Mouse (Mus musculus) testis, adult 2 months (tissue): ENCODE results near the gene Terf2ip. TPM values are rescaled to one million over a fixed set of nuclear protein-coding genes. Genes with fewer than 3 reads are reported as not detected.

Experiments
- H3K27ac ChIP-seq: fragments of 200-500 bp; 2 replicates; pipeline ENCODE4 v1.5.1; 2012; ENCODE audit warnings: low read depth, low read length; ENCODE audit not compliant: control insufficient read depth, insufficient read depth
- H3K27me3 ChIP-seq: fragments of 200-500 bp; 2 replicates; pipeline ENCODE4 v1.6.1; 2012; ENCODE audit warnings: mild to moderate bottlenecking, low read length, moderate library complexity; ENCODE audit not compliant: control insufficient read depth, insufficient read depth
- H3K36me3 ChIP-seq: fragments of 200-500 bp; 2 replicates; pipeline ENCODE4 v1.6.1; 2012; ENCODE audit warnings: mild to moderate bottlenecking, low read length; ENCODE audit not compliant: control insufficient read depth, insufficient read depth
- H3K4me1 ChIP-seq: fragments of 200-500 bp; 2 replicates; pipeline ENCODE4 v1.6.1; 2012; ENCODE audit warnings: low read length; ENCODE audit not compliant: control insufficient read depth, insufficient read depth
- H3K4me3 ChIP-seq: fragments of 200-500 bp; 2 replicates; pipeline ENCODE4 v1.5.1; 2012; ENCODE audit warnings: low read depth, mild to moderate bottlenecking, low read length, moderate library complexity, mixed read lengths; ENCODE audit not compliant: control insufficient read depth
- CTCF ChIP-seq: fragments of 200-500 bp; IDR thresholded peaks from 2 replicates; pipeline ENCODE4 v1.5.1; 2012; ENCODE audit warnings: low read depth, mild to moderate bottlenecking, inconsistent platforms, low read length, moderate library complexity; ENCODE audit not compliant: control insufficient read depth, insufficient read depth, insufficient replicate concordance
- POLR2A ChIP-seq: fragments of 200-500 bp; IDR thresholded peaks from 2 replicates; pipeline ENCODE4 v1.6.1; 2012; ENCODE audit warnings: low read depth, mild to moderate bottlenecking, inconsistent platforms, low read length, moderate library complexity; ENCODE audit not compliant: control insufficient read depth
- polyA plus RNA-seq: library from polyadenylated mRNA; depleted of rRNA; stranded (reverse); fragments of >200 nt; gene quantifications from 2 replicates; pipeline ENCODE4 v1.2.3, GENCODE M21; 2012; rRNA removed

Terf2ip gene
- 2.9 and 3.8 TPM in 2 replicates for polyA plus RNA-seq

DNA sequence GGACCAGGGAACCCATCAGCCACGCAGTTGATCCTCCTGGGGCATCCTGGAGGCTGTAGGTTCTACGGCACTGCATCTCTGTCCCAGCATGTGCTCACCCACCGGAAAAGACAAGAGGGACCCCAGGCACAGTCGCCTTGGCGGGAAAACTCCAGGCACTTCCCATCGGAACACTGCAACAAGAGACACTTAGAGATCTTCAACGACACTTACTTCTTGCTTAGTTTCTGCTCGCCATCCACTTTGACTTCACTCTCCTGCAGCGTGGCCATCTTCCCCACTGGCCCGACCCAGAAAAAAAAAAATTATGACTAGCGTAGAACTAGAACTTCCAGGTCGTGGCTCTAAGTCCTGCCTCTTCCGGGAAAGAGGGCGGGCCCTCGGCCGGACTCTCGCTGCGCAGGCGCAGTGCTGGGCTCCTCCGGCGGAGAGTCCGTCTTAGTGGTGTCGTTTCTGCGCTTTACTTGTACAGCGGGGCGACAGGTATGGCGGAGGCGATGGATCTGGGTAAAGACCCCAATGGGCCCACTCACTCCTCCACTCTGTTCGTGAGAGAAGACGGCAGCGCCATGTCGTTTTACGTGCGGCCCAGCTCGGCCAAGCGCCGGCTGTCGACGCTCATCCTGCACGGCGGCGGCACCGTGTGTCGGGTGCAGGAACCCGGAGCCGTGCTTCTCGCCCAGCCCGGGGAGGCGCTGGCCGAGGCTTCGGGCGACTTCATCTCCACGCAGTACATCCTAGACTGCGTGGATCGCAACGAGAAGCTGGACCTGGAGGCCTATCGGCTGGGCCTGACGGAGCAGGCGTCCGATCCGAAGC, at the start of gene Terf2ip, which contains the start of gene Kars:
Terf2ip (plus strand) TSS at position 402 of the 819 bp plus-strand sequence.
Kars (minus strand) TSS at position 327 of the 819 bp plus-strand sequence.
- Histone ChIP-seq H3K36me3 (no peaks in the 10 kb centered on the region; the same call in 1 of the 2 replicates), H3K4me3 (peak within 1 kb of the TSS; percentile 92), H3K27me3 (no peaks in the 10 kb centered on the region), H3K27ac (peak within 1 kb of the TSS; percentile 73), H3K4me1 (no peaks in the 10 kb centered on the region; the same call in 1 of the 2 replicates)
- TF ChIP-seq CTCF = no peak
- TF ChIP-seq POLR2A = peak; percentile 94

DNA sequence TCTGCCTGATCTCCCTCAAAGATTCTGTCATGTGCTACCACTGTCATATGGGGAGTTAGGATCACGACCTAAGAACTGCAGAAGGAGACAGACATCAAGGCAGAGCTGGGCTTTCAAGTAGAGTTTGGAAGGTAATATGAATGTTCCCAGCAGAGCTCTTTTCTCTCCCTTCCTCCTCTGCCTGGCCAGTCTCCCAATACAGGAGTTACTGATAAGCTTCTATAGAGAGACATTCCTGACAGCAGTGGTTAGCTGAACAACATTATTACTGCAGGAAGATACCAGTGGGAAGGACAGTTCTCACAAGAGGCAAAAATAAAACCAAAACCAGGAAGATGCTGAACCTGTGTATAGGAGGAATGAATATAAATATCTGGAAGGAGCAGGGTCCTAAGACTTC, 48.6 kb upstream of the Terf2ip start:
- peak overlapping the region; percentile 42; the same call in 1 of the 2 replicates for H3K4me3 ChIP-seq
- no peaks in the 10 kb centered on the region for H3K36me3 ChIP-seq
- H3K27me3 ChIP-seq = no peaks in the 10 kb centered on the region
- H3K4me1 ChIP-seq = no peaks in the 10 kb centered on the region
- no peak overlapping the region for H3K27ac ChIP-seq
- TF ChIP-seq CTCF (no peak), POLR2A (no peak)

DNA sequence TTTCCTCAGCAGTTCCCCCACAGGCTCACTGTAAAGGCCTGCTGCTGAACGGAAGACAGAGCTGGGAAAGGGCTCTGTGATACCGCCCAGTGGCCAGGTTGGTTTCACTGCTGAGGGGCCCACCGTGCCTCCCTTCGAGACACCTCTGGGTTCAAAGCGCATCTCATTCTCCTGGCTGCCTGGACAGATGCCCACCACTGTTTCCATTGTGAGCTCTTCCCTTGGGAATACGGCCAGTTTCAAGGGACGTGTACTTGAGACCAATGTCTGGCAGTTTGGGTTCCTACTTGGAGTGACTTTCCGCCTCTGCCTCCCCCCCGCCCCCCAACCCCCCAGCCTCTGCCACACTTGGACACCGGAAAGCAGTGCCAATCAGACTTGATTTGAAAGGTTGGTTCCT, 48.1 kb upstream of the Terf2ip start:
- Histone ChIP-seq H3K36me3 (no peaks in the 10 kb centered on the region), H3K27me3 (no peaks in the 10 kb centered on the region), H3K4me1 (no peaks in the 10 kb centered on the region), H3K4me3 (peak overlapping the region; percentile 42), H3K27ac (no peak overlapping the region)
- TF ChIP-seq POLR2A (no peak), CTCF (no peak)

DNA sequence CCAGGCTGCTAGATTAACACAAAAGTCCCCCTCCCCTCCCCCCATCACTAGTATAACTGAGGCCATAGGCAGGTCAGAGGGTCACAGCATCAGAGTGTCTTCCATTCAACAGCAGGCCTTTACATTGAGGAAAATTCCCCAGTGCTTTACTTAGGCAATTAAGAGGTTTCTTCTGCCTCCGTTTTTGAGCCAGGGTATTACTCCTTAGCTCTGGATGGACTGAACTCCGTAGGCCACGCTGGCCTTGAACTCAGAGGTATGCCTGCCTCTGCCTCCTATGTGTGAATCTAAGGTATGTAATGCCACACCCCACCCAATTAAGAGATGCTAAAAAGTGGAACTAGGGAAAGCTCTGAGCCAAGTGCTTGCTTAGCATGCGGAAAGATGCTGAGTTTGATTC, 47.7 kb upstream of the Terf2ip start:
- no peaks in the 10 kb centered on the region for H3K36me3 ChIP-seq
- no peaks in the 10 kb centered on the region for H3K27me3 ChIP-seq
- H3K4me1 ChIP-seq = no peaks in the 10 kb centered on the region
- no peak overlapping the region for H3K4me3 ChIP-seq
- TF ChIP-seq CTCF (no peak), POLR2A (no peak)
- H3K27ac ChIP-seq = no peak overlapping the region

DNA sequence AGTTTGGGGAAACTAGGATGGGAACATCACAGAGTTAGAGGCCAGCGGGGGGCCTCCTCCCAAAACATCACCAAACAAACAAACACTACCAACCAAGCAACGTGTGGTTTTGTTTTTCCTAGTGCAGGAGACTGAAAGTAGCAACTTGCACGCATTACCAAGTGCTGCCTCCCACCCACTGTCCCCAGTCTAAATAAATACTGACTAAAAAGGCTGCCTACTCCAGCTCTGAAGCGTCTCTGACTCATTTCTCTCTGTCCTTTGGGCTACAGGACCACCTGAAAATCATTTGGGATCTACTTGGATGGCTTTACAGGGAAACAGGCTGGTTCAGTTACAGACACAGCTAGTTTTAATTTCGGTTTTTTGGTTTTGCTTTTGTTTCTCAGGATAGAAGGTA, 46.8 kb upstream of the Terf2ip start:
- Histone ChIP-seq H3K27ac (no peak overlapping the region), H3K27me3 (no peaks in the 10 kb centered on the region), H3K4me3 (no peak overlapping the region), H3K4me1 (no peaks in the 10 kb centered on the region), H3K36me3 (no peaks in the 10 kb centered on the region)
- TF ChIP-seq POLR2A = no peak

DNA sequence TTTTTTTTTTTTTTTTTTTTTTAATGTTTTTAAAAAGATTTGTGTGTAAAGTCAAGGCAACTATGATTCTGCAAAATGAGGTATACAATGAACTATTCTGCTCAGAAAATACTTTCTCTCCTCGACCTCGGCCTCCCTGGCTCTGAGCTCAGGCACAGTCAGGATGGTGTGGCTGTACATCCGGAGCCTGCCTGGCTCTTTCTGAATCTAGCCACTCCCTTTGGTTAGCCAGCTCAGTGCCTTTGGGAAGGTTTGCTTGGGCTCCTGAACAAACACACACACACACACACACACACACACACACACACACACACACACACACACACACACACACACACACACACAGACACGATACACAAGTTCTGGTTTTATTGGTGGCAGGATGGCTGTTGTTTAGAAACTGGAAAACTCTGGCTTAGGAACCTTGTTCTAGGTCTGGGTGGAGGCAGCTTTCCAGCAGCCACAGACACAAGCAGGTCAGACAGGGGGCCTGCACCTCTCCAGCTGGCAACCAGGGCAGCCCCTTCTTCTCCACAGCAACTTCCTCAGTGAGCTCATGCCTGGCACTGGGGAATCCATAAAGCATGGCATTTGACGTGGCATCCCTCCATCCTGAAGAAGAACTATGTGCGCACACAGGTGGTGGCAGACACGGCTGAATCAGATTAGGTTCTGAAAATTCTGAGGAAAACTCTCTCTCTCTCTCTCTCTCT, 46.2 kb upstream of the Terf2ip start:
- Histone ChIP-seq H3K4me1 (no peaks in the 10 kb centered on the region), H3K27ac (peak overlapping the region; percentile 49; the same call in 1 of the 2 replicates), H3K27me3 (no peaks in the 10 kb centered on the region), H3K36me3 (peaks cover 1% of the 10 kb centered on the region; the same call in 1 of the 2 replicates), H3K4me3 (no peak overlapping the region)
- TF ChIP-seq CTCF (no peak), POLR2A (no peak)

DNA sequence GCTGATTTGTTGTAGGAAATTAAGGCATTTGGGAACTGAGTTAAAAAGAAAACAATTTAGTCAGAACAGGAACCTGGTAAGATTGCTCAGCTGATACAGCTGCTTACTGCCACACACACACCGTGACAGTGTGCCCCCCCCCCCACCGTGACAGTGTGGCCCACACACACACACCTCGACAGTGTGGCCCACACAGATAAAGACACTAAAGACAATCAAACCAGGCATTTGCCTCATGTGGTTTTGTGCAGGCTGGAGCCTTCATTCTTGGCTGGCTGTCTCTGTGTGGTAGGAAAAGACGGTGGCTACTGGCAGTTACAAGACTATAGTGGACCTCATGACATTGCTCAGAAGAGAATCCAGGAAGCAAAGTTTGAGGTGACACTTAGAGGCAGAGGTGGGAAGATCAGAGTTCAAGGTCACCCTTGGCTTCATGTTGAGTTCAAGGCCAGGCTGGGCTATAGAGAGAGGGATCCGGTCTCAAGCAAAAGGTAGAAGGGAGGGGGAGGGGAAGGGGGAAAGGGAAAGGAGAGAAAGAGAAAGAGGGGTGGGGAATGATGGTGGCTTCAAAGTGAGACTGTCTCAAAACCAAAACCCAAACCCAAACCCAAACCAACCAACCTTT, 43.8 kb upstream of the Terf2ip start:
- TF ChIP-seq CTCF = no peak
- no peak for TF ChIP-seq POLR2A
- peaks cover 1% of the 10 kb centered on the region; the same call in 1 of the 2 replicates for H3K36me3 ChIP-seq
- no peaks in the 10 kb centered on the region for H3K27me3 ChIP-seq
- H3K4me1 ChIP-seq = no peaks in the 10 kb centered on the region
- no peak overlapping the region for H3K4me3 ChIP-seq
- H3K27ac ChIP-seq = no peak overlapping the region
